Mouse (Mus musculus): ENCODE measurements around the gene Nav3. TPM values are rescaled to one million over a fixed set of nuclear protein-coding genes. Genes with fewer than 3 reads are reported as not detected.

Nav3 gene
- total and polyA plus RNA-seq, 2 experiments from 2014 or later = 1.4 to 7.7 TPM

GRCm38 (mm10) chr10:109921368-109921767, 534.6 kb downstream of the Nav3 start:
- H3K4me1 ChIP-seq (ENCODE audit: control insufficient read depth, insufficient read depth) = no peaks in the 10 kb centered on the region
- peak overlapping the region; percentile 30 for H3K4me3 ChIP-seq (ENCODE audit: low read depth, low read length)
- H3K4me2 ChIP-seq (ENCODE audit: low read depth, low read length) = peak overlapping the region; percentile 56
- H3K9me3 ChIP-seq (replicated peaks; ENCODE audit: control insufficient read depth, low read length) = no peaks in the 10 kb centered on the region
- no peaks in the 10 kb centered on the region for H3K36me3 ChIP-seq (replicated peaks; ENCODE audit: control insufficient read depth, insufficient read depth, low read length)
- no peak overlapping the region for H3K27ac ChIP-seq (ENCODE audit: low read depth)
- DNase-seq (ENCODE audit: low spot score) (no peak), ATAC-seq (ENCODE audit: insufficient read depth, low read depth) (no peak)
- no peak for TF ChIP-seq CTCF (IDR thresholded peaks at IDR 0.05; ENCODE audit: low read depth)
- TF ChIP-seq EP300 (IDR thresholded peaks at IDR 0.05; ENCODE audit: low read depth) = no peak
- WGBS = 37% methylated on average over 11 of the region's 11 CpGs
- no peak overlapping the region for H3K9ac ChIP-seq (replicated peaks; ENCODE audit: low read depth, low read length)
- H3K27me3 ChIP-seq (ENCODE audit: control insufficient read depth, insufficient read depth, low read length) = no peaks in the 10 kb centered on the region

- TF ChIP-seq EP300 (IDR thresholded peaks at IDR 0.05; ENCODE audit: low read depth) = no peak
- peak; percentile 99 for TF ChIP-seq CTCF (IDR thresholded peaks at IDR 0.05; ENCODE audit: low read depth)
- no peaks in the 10 kb centered on the region for H3K27me3 ChIP-seq (ENCODE audit: control insufficient read depth, insufficient read depth, low read length)
- no peaks in the 10 kb centered on the region for H3K36me3 ChIP-seq (replicated peaks; ENCODE audit: control insufficient read depth, insufficient read depth, low read length)
- no peaks in the 10 kb centered on the region for H3K4me1 ChIP-seq (ENCODE audit: control insufficient read depth, insufficient read depth)
- WGBS = 13% methylated on average over 6 of the region's 6 CpGs
- H3K9me3 ChIP-seq (replicated peaks; ENCODE audit: control insufficient read depth, low read length) = no peaks in the 10 kb centered on the region
- ATAC-seq (ENCODE audit: insufficient read depth, low read depth) (peak; percentile 69), DNase-seq (ENCODE audit: low spot score) (peak; percentile 72)
- no peak overlapping the region for H3K9ac ChIP-seq (replicated peaks; ENCODE audit: low read depth, low read length)
- H3K4me3 ChIP-seq (ENCODE audit: low read depth, low read length) = peak overlapping the region; percentile 30
- no peak overlapping the region for H3K27ac ChIP-seq (ENCODE audit: low read depth)
- H3K4me2 ChIP-seq (ENCODE audit: low read depth, low read length) = peak overlapping the region; percentile 56
These were observed 535.3 kb downstream of the Nav3 start for GRCm38 (mm10) chr10:109920607-109921187.

GRCm38 (mm10) chr10:109919515-109919914, 536.5 kb downstream of the Nav3 start:
- no peak overlapping the region for H3K4me3 ChIP-seq (ENCODE audit: low read depth, low read length)
- no peaks in the 10 kb centered on the region for H3K9me3 ChIP-seq (replicated peaks; ENCODE audit: control insufficient read depth, low read length)
- 37% methylated on average over 1 of the region's 1 CpGs for WGBS
- no peak overlapping the region for H3K4me2 ChIP-seq (ENCODE audit: low read depth, low read length)
- no peaks in the 10 kb centered on the region for H3K4me1 ChIP-seq (ENCODE audit: control insufficient read depth, insufficient read depth)
- H3K9ac ChIP-seq (replicated peaks; ENCODE audit: low read depth, low read length) = no peak overlapping the region
- no peaks in the 10 kb centered on the region for H3K36me3 ChIP-seq (replicated peaks; ENCODE audit: control insufficient read depth, insufficient read depth, low read length)
- TF ChIP-seq CTCF (IDR thresholded peaks at IDR 0.05; ENCODE audit: low read depth) (peak; percentile 25), EP300 (IDR thresholded peaks at IDR 0.05; ENCODE audit: low read depth) (no peak)
- H3K27ac ChIP-seq (ENCODE audit: low read depth) = no peak overlapping the region
- DNase-seq (ENCODE audit: low spot score) = no peak
- no peaks in the 10 kb centered on the region for H3K27me3 ChIP-seq (ENCODE audit: control insufficient read depth, insufficient read depth, low read length)
- ATAC-seq (ENCODE audit: insufficient read depth, low read depth) = no peak

GRCm38 (mm10) chr10:109907206-109907605, 548.8 kb downstream of the Nav3 start:
- Histone ChIP-seq H3K36me3 (replicated peaks; ENCODE audit: control insufficient read depth, insufficient read depth, low read length) (no peaks in the 10 kb centered on the region), H3K4me3 (ENCODE audit: low read depth, low read length) (no peak overlapping the region), H3K9me3 (replicated peaks; ENCODE audit: control insufficient read depth, low read length) (0 out of 2 replicates have a peak, but pooled peaks cover 6% of the 10 kb centered on the region), H3K27ac (ENCODE audit: low read depth) (no peak overlapping the region), H3K9ac (replicated peaks; ENCODE audit: low read depth, low read length) (no peak overlapping the region), H3K27me3 (ENCODE audit: control insufficient read depth, insufficient read depth, low read length) (no peaks in the 10 kb centered on the region), H3K4me2 (ENCODE audit: low read depth, low read length) (no peak overlapping the region), H3K4me1 (ENCODE audit: control insufficient read depth, insufficient read depth) (no peaks in the 10 kb centered on the region; the same call in 1 of the 2 replicates)
- no peak for DNase-seq (ENCODE audit: low spot score)
- no peak for TF ChIP-seq EP300 (IDR thresholded peaks at IDR 0.05; ENCODE audit: low read depth)
- no peak for TF ChIP-seq CTCF (IDR thresholded peaks at IDR 0.05; ENCODE audit: low read depth)
- ATAC-seq (ENCODE audit: insufficient read depth, low read depth) = no peak
- 78% methylated on average over 4 of the region's 4 CpGs for WGBS

GRCm38 (mm10) chr10:109906413-109906785, 549.6 kb downstream of the Nav3 start:
- no peak for ATAC-seq (ENCODE audit: insufficient read depth, low read depth)
- DNase-seq (ENCODE audit: low spot score) = no peak
- Histone ChIP-seq H3K4me3 (ENCODE audit: low read depth, low read length) (no peak overlapping the region), H3K36me3 (replicated peaks; ENCODE audit: control insufficient read depth, insufficient read depth, low read length) (no peaks in the 10 kb centered on the region), H3K27ac (ENCODE audit: low read depth) (no peak overlapping the region), H3K4me1 (ENCODE audit: control insufficient read depth, insufficient read depth) (no peaks in the 10 kb centered on the region; the same call in 1 of the 2 replicates), H3K9ac (replicated peaks; ENCODE audit: low read depth, low read length) (no peak overlapping the region), H3K9me3 (replicated peaks; ENCODE audit: control insufficient read depth, low read length) (0 out of 2 replicates have a peak, but pooled peaks cover 6% of the 10 kb centered on the region), H3K4me2 (ENCODE audit: low read depth, low read length) (no peak overlapping the region), H3K27me3 (ENCODE audit: control insufficient read depth, insufficient read depth, low read length) (no peaks in the 10 kb centered on the region)
- 27% methylated on average over 6 of the region's 6 CpGs for WGBS
- TF ChIP-seq CTCF (IDR thresholded peaks at IDR 0.05; ENCODE audit: low read depth) = no peak
- TF ChIP-seq EP300 (IDR thresholded peaks at IDR 0.05; ENCODE audit: low read depth) = no peak
